Mouse (Mus musculus) midbrain, embryonic 11.5 days (tissue): ENCODE measurements around the gene Senp6. TPM values are rescaled to one million over a fixed set of nuclear protein-coding genes. Genes with fewer than 3 reads are reported as not detected.
"Not testable (repeated sequence)": the region's sequence is repeated elsewhere in the genome, so short reads cannot be mapped to it uniquely, and the experiment has no call there.

ENCODE experiments used
- ATAC-seq: fragments of 200-750 bp; cut with Nextera tagmentation; 2 replicates; pipeline ENCODE4 v1.8.0; 2017; ENCODE audit warnings: moderate TSS enrichment, moderate library complexity; ENCODE audit not compliant: low FRiP score
- DNase-seq: peaks from one replicate; pipeline ENCODE4 v3.0.0; 2015; ENCODE audit warnings: low spot score; ENCODE audit errors: missing footprints
- H3K27ac ChIP-seq: fragments of 300-500 bp; sonication (generic); 2 replicates; pipeline ENCODE4 v1.5.1; 2014; ENCODE audit warnings: low read depth, low read length
- H3K27me3 ChIP-seq: fragments of 300-500 bp; sonication (generic); 2 replicates; pipeline ENCODE4 v1.6.1; 2014; ENCODE audit warnings: mild to moderate bottlenecking, low read length, moderate library complexity, mixed read lengths; ENCODE audit not compliant: control insufficient read depth, insufficient read depth
- H3K36me3 ChIP-seq: fragments of 300-500 bp; sonication (generic); 2 replicates; pipeline ENCODE4 v1.6.1; 2014; ENCODE audit warnings: mild to moderate bottlenecking, low read length, moderate library complexity, mixed read lengths; ENCODE audit not compliant: control insufficient read depth, insufficient read depth
- H3K4me1 ChIP-seq: fragments of 300-500 bp; sonication (generic); 2 replicates; pipeline ENCODE4 v1.6.1; 2014; ENCODE audit warnings: low read length; ENCODE audit not compliant: control insufficient read depth, insufficient read depth
- H3K4me2 ChIP-seq: fragments of 300-500 bp; sonication (generic); 2 replicates; pipeline ENCODE4 v1.6.1; 2014; ENCODE audit warnings: mild to moderate bottlenecking, moderate library complexity
- H3K4me3 ChIP-seq: fragments of 300-500 bp; sonication (generic); 2 replicates; pipeline ENCODE4 v1.5.1; 2014; ENCODE audit warnings: low read depth, low read length
- H3K9ac ChIP-seq: fragments of 300-500 bp; sonication (generic); 2 replicates; pipeline ENCODE4 v1.6.1; 2014; ENCODE audit warnings: low read length
- H3K9me3 ChIP-seq: fragments of 300-500 bp; sonication (generic); 2 replicates; pipeline ENCODE4 v1.6.1; 2016; ENCODE audit warnings: low read length; ENCODE audit not compliant: control insufficient read depth
- WGBS: fragments of 180-500 bp; shearing (Covaris S2); extraction: QIAGEN DNeasy Blood & Tissue Kit; methylation state at CpG from one replicate; pipeline ENCODE4 v1.1.7; 2014; 5-methylcytosine and 5-hydroxymethylcytosine counted together
- polyA plus RNA-seq: library from polyadenylated mRNA; unstranded; fragments of >200 nt; fragmentation: Nextera tagmentation; extraction: Ambion mirVana; gene quantifications from 2 replicates; pipeline ENCODE4 v1.2.1, GENCODE M21; 2014

Gene Senp6
- 64.7 and 65.8 TPM in 2 replicates for polyA plus RNA-seq

DNA sequence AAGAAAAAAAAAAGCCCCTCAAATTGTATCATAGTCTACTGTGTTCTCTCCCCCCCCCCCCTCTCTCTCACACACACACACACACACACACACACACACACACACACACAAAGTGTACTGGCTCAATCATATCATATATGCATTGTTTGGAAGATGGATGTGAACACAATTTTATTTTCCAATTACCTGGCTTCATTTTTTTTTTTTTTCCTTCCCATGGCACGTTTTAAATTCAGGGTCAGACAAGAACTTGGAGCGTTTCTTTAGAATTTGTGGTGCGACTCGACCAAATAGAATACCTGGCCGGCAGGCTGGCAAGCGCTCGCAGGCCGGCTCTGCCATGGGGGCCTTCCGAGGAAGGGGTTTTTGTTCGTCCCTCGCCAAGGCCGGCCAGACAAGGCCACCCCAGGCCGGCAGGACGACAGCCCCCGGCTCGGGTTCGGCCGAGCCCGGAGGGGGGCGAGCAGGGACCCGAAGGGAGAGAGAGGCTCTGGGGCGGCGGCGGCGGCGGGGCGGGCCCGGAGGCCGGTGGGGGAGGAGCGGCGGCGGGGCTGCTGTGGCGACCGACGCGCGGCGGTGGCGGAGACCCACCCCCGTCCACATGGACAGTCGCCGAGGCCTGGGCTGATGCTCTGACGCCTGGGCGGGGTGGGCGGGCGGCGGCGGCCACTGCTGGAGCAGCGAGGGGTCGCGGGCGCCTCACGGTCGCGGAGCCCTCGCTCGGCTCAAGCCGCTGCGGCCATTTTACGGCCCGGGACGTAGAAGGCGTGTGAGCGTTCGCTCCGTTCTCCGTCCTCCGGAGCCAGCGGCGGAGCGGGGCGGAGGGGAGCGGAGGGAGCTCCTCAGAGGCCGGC lies at the start of gene Senp6:
TSS of gene Senp6 (plus strand) at position 537 of the 854 bp plus-strand sequence.
- WGBS, result under 1% methylated on average over 49 of the region's 74 CpGs
- peaks cover 1% of the 10 kb centered on the region for H3K4me1 ChIP-seq
- peak within 1 kb of the TSS; percentile 98 for H3K9ac ChIP-seq
- no peaks in the 10 kb centered on the region for H3K9me3 ChIP-seq
- peak within 1 kb of the TSS; percentile 59 for H3K4me2 ChIP-seq
- ATAC-seq (peak; percentile 94), DNase-seq (peak; percentile 97)
- no peaks in the 10 kb centered on the region for H3K36me3 ChIP-seq
- H3K27me3 ChIP-seq, result no peaks in the 10 kb centered on the region
- peak within 1 kb of the TSS; percentile 99 for H3K27ac ChIP-seq
- H3K4me3 ChIP-seq, result peak within 1 kb of the TSS; percentile 95

DNA sequence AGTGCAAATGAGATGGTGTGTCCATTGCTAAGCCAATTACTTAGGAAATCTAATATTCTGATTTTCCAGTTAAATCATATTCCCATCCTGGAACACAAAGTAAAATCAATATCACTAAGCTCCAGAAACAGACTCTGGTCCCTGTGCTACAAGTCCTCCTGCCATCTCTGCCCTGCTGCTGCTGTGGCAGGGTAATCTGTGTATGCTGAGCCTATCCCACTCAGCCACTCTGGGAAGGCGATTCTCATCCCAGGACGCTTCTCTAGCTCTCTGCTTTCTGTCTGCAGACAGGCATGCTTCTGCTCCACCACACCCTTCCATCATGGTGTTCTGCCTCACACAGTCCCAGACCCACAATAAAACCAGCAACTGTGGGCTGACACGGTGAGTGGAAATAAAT lies 46.3 kb upstream of the Senp6 start:
- Histone ChIP-seq H3K4me1 (no peaks in the 10 kb centered on the region), H3K9ac (no peak overlapping the region), H3K4me3 (no peak overlapping the region), H3K4me2 (no peak overlapping the region), H3K27me3 (no peaks in the 10 kb centered on the region), H3K36me3 (no peaks in the 10 kb centered on the region), H3K27ac (no peak overlapping the region), H3K9me3 (no peaks in the 10 kb centered on the region)
- DNase-seq (no peak), ATAC-seq (no peak)
- WGBS, result 81% methylated on average over 3 of the region's 3 CpGs

DNA sequence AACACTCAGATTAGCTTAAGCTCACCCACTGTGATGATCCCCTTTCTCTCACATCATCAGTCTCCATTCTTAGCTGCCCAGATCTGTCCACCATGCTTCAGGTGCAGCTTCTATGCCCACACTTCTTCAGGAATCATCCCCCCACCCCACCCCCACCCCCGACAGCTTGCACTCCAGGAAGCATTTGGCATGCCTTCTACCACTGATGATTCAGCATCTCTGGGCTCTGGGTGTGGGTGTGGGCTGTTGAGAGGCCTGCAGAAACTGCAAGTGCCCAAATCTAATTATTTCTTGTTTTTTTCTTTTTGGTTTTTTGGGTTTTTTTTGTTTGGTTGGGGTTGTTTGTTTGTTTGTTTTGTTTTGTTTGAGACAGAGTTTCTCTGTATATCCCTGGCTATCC lies 45.1 kb upstream of the Senp6 start:
- H3K4me1 ChIP-seq, result no peaks in the 10 kb centered on the region
- H3K4me2 ChIP-seq, result no peak overlapping the region
- H3K27ac ChIP-seq, result no peak overlapping the region
- H3K36me3 ChIP-seq, result no peaks in the 10 kb centered on the region
- H3K27me3 ChIP-seq, result no peaks in the 10 kb centered on the region
- no peak for DNase-seq
- WGBS, result 44% methylated on average over 1 of the region's 1 CpGs
- no peak for ATAC-seq
- H3K9ac ChIP-seq, result no peak overlapping the region
- no peaks in the 10 kb centered on the region for H3K9me3 ChIP-seq
- H3K4me3 ChIP-seq, result no peak overlapping the region

DNA sequence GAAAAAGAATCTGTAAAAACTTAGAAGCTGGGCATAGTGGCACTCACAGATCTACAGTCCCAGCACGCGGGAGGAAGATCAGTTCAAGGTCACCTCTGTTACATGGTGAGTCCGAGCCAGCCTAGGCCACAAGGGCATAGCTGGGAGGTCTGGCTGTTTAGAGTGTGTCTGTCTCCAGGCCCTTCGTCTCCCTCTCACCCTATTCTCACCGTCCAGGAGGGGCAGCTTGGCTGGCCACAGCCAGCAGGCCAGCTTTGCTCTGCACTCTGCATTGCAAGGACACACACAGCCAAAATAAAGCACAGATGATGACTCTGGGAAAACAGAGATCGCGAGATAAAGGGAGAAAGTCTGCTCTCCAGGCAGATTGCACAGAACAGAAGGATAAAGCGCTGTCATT lies 43.9 kb upstream of the Senp6 start:
- H3K4me3 ChIP-seq, result no peak overlapping the region
- no peaks in the 10 kb centered on the region for H3K27me3 ChIP-seq
- H3K4me2 ChIP-seq, result no peak overlapping the region
- H3K36me3 ChIP-seq, result no peaks in the 10 kb centered on the region
- 70% methylated on average over 8 of the region's 8 CpGs for WGBS
- ATAC-seq (no peak), DNase-seq (no peak)
- no peak overlapping the region for H3K27ac ChIP-seq
- no peaks in the 10 kb centered on the region for H3K9me3 ChIP-seq
- H3K9ac ChIP-seq, result no peak overlapping the region
- no peaks in the 10 kb centered on the region for H3K4me1 ChIP-seq

DNA sequence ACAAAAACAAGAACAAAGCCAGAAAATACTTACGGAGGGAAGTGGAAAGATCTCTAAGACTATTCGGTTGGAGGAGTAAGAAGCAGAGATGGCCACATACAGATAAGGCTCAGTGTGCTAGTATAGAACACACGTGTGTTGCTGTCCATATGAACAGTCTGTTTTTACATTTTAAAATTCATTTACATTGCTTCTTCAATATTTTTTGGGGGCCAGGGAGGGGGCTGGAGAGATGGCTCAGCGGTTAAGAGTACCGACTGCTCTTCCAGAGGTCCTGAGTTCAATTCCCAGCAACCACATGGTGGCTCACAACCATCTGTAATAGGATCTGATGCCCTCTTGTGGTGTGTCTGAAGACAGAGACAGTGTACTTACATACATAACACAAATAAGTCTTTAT lies 41.4 kb upstream of the Senp6 start:
- not testable (repeated sequence) for H3K4me2 ChIP-seq, ATAC-seq, H3K9me3 ChIP-seq, H3K27me3 ChIP-seq, H3K36me3 ChIP-seq, H3K9ac ChIP-seq, H3K27ac ChIP-seq, H3K4me1 ChIP-seq, H3K4me3 ChIP-seq, DNase-seq
- 92% methylated on average over 5 of the region's 5 CpGs for WGBS

DNA sequence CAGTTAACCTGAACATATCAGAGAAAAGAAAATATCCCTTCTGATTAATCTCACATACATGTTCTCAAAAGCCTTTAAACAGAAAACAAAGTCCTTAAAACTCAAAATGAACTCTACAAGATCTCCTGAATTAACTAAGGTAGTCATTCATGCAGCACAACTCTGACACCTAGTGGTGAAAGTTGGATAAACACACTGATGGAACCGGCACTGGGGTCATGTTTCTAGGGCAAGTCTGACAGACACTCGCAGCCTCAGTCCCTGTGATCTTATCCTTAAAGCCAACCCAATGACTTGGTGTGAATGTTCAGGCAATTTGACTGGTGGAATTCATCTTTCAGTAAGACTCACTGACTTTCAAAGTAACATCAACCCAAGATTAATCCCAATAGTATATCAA lies 40.7 kb upstream of the Senp6 start:
- Histone ChIP-seq H3K9ac (no peak overlapping the region), H3K27ac (no peak overlapping the region), H3K4me2 (no peak overlapping the region), H3K9me3 (no peaks in the 10 kb centered on the region), H3K27me3 (no peaks in the 10 kb centered on the region), H3K4me1 (no peaks in the 10 kb centered on the region), H3K36me3 (no peaks in the 10 kb centered on the region), H3K4me3 (no peak overlapping the region)
- 1% methylated on average over 2 of the region's 2 CpGs for WGBS
- peak; percentile 98 for DNase-seq
- 0 out of 2 replicates have a peak, but pooled peaks have one; percentile 64 for ATAC-seq

DNA sequence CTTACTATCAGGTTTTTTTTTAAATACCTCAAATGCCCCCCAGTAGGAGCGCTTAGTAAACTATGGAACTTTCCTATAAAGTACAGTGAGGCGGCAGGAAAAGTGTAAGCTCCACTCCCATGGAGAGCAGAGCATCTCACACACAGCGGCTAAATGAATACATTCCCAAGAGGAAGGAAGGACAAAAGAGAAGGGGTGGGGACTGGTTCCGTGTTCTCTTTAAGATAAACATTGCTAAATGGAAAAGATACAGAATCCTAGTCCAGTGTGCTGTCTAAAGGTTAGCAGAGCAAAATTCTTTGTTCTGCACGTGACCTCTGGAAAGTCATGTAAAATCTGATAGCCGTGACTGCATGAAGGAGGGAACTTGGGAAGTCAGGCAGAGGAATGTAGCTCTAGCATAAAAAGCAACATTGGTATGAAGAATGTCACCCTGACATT lies 40.1 kb upstream of the Senp6 start:
- no peak overlapping the region for H3K4me2 ChIP-seq
- no peaks in the 10 kb centered on the region for H3K9me3 ChIP-seq
- no peaks in the 10 kb centered on the region for H3K36me3 ChIP-seq
- H3K4me1 ChIP-seq, result no peaks in the 10 kb centered on the region
- ATAC-seq (no peak), DNase-seq (no peak)
- WGBS, result 82% methylated on average over 6 of the region's 6 CpGs
- H3K27ac ChIP-seq, result no peak overlapping the region
- H3K9ac ChIP-seq, result no peak overlapping the region
- no peak overlapping the region for H3K4me3 ChIP-seq
- no peaks in the 10 kb centered on the region for H3K27me3 ChIP-seq

DNA sequence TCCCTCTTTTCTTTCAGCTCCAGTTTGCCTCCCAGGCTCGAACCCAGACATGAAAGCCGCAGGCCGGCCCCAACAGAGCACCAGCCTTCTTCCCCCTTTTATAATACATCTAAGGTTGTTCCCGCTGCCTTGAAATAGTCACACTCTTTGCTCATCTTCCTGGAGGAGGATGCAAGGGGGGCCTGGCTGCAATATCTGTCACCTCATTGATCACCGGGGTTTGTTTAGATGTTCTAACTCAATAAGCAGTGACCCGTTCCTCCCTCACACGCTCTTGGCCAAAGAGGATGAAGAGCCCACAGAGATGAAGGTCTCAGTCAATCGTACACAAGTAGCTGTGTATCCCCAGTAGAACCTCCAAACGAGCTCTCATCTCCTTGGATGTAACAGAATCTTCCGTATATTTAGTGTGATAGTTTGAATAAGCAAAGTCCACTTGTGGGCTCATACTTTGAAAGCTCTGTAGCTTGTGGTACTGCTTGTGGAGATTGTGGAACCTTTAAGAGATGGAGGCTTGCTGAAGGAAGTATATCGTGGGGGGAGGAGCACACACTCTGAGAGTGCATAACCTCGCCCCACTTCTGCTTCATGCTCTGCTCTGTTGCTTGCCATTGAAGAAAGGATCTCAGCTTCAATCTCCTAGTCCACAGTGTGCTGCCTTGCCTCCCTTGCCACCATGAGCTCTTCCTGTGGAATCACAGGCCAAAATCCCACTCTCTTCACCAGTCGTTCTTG lies 29.3 kb upstream of the Senp6 start:
- 94% methylated on average over 13 of the region's 13 CpGs for WGBS

DNA sequence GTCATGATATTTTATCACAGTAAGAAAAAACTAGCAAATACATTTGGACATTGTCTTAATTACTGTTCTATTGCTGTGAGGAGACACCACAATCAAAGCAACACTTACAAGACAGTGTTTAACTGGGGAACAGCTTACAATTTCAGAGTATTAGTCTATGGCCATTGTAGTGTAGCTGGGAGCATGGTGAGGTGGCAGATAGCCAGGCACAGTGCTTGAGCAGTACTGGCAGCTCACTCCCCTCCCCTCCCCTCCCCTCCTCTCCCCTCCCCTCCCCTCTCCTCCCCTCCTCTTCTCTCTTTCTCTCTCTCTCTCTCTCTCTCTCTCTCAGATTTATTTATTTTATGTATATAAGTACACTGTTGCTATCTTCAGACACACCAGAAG lies 28.7 kb upstream of the Senp6 start:
- ATAC-seq (no peak), DNase-seq (no peak)
- Histone ChIP-seq H3K27ac (no peak overlapping the region), H3K27me3 (no peaks in the 10 kb centered on the region), H3K4me2 (no peak overlapping the region), H3K4me1 (no peaks in the 10 kb centered on the region), H3K9me3 (no peaks in the 10 kb centered on the region), H3K4me3 (no peak overlapping the region), H3K9ac (no peak overlapping the region), H3K36me3 (no peaks in the 10 kb centered on the region)

More for the DNA sequence above, 29.3 kb upstream of the Senp6 start:
- no peak overlapping the region for H3K27ac ChIP-seq
- no peak for ATAC-seq
- no peaks in the 10 kb centered on the region for H3K36me3 ChIP-seq
- no peak overlapping the region for H3K4me3 ChIP-seq
- H3K4me1 ChIP-seq, result no peaks in the 10 kb centered on the region
- no peak overlapping the region for H3K4me2 ChIP-seq
- no peaks in the 10 kb centered on the region for H3K9me3 ChIP-seq
- no peak for DNase-seq
- no peak overlapping the region for H3K9ac ChIP-seq
- no peaks in the 10 kb centered on the region for H3K27me3 ChIP-seq
